Mouse (Mus musculus) cerebellum, adult 11 months (tissue): ENCODE measurements around the gene Sar1a.

Source experiments
- DNase-seq: peaks from one replicate; pipeline ENCODE4 v3.0.0; 2022

Sar1a gene

GRCm38 (mm10) chr10:61736671-61737078 lies 56.6 kb downstream of the Sar1a start:
- no peak for DNase-seq

- DNase-seq, result no peak
Observed at GRCm38 (mm10) chr10:61737537-61737936, 57.4 kb downstream of the Sar1a start.

- DNase-seq, result no peak
Observed at GRCm38 (mm10) chr10:61738126-61738525, 58.0 kb downstream of the Sar1a start.

- DNase-seq, result no peak
Observed at GRCm38 (mm10) chr10:61741306-61741705, 61.2 kb downstream of the Sar1a start.

GRCm38 (mm10) chr10:61741873-61742272 lies 61.8 kb downstream of the Sar1a start:
- no peak for DNase-seq

- no peak for DNase-seq
Observed at GRCm38 (mm10) chr10:61742336-61742735, 62.2 kb downstream of the Sar1a start.
